Mouse (Mus musculus) embryonic facial prominence, embryonic 10.5 days (tissue): Measurements from ENCODE around the gene Cul9. TPM values are rescaled to one million over a fixed set of nuclear protein-coding genes. Genes with fewer than 3 reads are reported as not detected.

Source experiments
- DNase-seq: peaks from one replicate; pipeline ENCODE4 v3.0.0-alpha.2; 2017; ENCODE audit warnings: low spot score
- H3K27ac ChIP-seq: fragments of 300-500 bp; sonication (generic); replicated peaks from 2 replicates; pipeline ENCODE4 v1.5.1; 2016; ENCODE audit warnings: mild to moderate bottlenecking
- H3K27me3 ChIP-seq: fragments of 300-500 bp; sonication (generic); replicated peaks from 2 replicates; pipeline ENCODE4 v1.6.1; 2016; ENCODE audit warnings: low read depth, mild to moderate bottlenecking; ENCODE audit not compliant: poor library complexity, severe bottlenecking
- H3K36me3 ChIP-seq: fragments of 300-500 bp; sonication (generic); replicated peaks from 2 replicates; pipeline ENCODE4 v1.6.1; 2016; ENCODE audit warnings: mild to moderate bottlenecking, moderate library complexity
- H3K4me1 ChIP-seq: fragments of 300-500 bp; sonication (generic); 2 replicates; pipeline ENCODE4 v1.6.1; 2016
- H3K4me3 ChIP-seq: fragments of 300-500 bp; sonication (generic); 2 replicates; pipeline ENCODE4 v1.5.1; 2016; ENCODE audit warnings: mild to moderate bottlenecking, moderate library complexity
- H3K9me3 ChIP-seq: fragments of 300-500 bp; sonication (generic); 2 replicates; pipeline ENCODE4 v1.6.1; 2016; ENCODE audit warnings: mild to moderate bottlenecking
- WGBS: fragments of 180-500 bp; shearing (Covaris S2); methylation state at CpG from one replicate; pipeline ENCODE4 v1.1.7; 2016; 5-methylcytosine and 5-hydroxymethylcytosine counted together
- microRNA-seq: library from miRNA; unstranded; fragments of <30 nt; microRNA quantifications from one replicate; pipeline ENCODE4, GENCODE M21; 2017
- polyA plus RNA-seq: library from polyadenylated mRNA; unstranded; fragments of >200 nt; fragmentation: Nextera tagmentation; extraction: Ambion mirVana; gene quantifications from 2 replicates; pipeline ENCODE4 v1.2.1, GENCODE M21; 2016

Cul9 gene
- polyA plus RNA-seq, 1 experiment from 2014 or later = 6.1 TPM

DNA sequence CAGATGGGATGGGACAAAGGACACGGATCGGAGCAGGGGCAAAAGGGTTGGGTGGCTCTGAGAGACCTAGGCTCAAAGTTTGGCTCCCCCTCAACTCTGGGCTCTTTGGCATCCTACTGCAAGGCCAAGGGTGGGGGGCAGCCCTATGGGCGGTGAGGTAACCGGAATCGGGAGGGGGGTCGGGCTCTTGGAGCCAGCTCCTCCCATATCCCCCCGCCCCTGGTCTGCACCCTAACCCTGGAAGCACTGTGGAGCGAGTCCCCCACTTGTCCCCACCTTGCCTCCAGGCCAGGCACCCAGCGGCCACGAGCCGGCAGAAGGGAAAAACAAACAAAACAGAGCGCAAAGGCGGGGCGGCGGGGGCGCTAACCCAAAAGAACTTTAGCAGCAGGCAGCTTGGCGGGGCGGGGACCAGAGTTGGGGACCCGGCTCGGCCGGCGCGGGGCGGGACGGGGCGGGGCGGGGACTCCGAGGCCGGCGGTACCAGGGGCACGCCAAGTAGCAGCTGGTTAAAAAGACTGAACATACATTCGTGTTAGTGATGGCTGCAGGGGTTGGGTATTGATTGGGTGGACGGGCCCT is 91.0 kb downstream of the Cul9 start:
- peak overlapping the region; percentile 62; the same call in 1 of the 2 replicates for H3K27ac ChIP-seq
- H3K27me3 ChIP-seq = peaks cover 94% of the 10 kb centered on the region
- peak overlapping the region; percentile 61 for H3K4me3 ChIP-seq
- H3K36me3 ChIP-seq = no peaks in the 10 kb centered on the region
- no peaks in the 10 kb centered on the region for H3K9me3 ChIP-seq
- H3K4me1 ChIP-seq = peaks cover 54% of the 10 kb centered on the region
- DNase-seq = peak; percentile 66
- 1% methylated on average over 33 of the region's 33 CpGs for WGBS

DNA sequence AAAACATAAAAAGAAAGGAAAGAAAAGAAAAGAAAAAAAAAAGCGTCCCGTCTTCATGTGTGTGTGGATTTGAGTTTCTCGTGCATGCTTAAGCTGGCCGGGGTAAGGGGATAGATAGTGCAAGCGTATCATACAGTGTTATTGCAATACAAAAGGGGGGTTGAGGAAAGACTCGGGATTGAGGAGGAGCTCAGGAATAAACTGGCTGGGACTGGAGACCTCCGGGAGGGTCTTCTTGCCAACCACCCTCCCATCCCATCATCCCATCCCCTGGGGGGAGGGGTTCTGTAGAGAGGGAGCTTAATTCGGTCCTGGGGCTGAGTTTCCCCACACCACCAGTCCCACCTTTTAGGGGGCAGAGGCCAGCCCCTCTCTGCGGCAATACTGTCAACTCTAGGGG is 91.6 kb downstream of the Cul9 start:
- Histone ChIP-seq H3K27me3 (peaks cover 87% of the 10 kb centered on the region), H3K27ac (peak overlapping the region; percentile 62; the same call in 1 of the 2 replicates), H3K9me3 (no peaks in the 10 kb centered on the region), H3K4me1 (peaks cover 52% of the 10 kb centered on the region), H3K4me3 (peak overlapping the region; percentile 61), H3K36me3 (no peaks in the 10 kb centered on the region)
- DNase-seq = peak; percentile 37
- WGBS = 3% methylated on average over 9 of the region's 9 CpGs

DNA sequence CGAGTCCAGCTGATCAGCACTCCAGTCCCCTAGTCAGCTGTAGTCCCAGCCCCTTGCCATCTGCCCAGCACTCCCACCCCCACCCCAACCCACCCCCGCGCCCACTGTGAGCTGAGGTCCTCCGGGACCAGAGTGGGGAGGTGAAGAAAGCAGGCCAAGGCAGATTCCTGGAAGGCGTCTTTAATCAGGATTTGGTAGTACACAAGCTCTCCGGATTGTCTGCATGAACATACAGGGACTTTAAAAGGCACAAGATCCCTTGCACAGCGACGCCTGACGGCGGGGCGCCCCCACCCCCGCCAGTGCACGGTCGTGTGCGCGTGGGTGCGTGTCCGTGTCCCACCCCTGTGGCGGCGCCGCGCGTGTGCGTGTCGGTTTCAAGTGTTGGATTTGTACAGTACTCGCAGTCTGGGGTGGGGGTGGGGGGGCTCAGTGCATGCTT is 92.2 kb downstream of the Cul9 start:
- Histone ChIP-seq H3K36me3 (no peaks in the 10 kb centered on the region), H3K9me3 (no peaks in the 10 kb centered on the region), H3K27ac (peak overlapping the region; percentile 35; the same call in 1 of the 2 replicates), H3K27me3 (peaks cover 82% of the 10 kb centered on the region), H3K4me3 (peak overlapping the region; percentile 61), H3K4me1 (peaks cover 52% of the 10 kb centered on the region)
- peak; percentile 37 for DNase-seq
- 2% methylated on average over 26 of the region's 26 CpGs for WGBS

DNA sequence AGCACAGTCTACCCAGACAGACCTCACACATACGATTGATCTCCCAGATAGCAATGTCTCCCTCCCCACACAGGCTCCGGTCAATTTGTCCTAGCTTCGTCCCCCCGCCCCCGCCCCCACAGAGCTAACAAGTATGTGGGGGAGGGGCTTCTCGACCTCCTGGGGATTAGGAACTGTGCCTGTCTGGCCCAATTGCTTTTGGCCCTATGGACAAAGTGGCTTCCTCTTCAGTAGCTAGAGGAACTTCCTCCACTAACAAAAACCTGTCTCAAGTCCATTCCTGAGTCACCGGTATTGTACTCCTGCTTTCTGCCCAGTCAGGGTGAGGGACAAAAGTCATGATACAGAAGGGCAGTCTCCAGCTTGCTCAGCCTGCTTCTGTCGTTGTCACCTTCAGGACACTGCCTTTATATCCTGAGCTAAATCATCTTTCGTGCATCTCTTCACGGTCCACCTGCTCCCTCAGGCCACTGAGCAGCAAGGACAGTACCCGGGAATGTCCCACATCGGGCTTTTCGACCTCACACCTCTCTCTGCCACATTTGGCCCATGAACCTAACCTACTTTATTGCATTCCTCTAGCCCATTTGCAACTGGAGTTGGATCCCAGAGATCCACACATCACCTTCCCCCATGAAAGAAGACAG is 92.8 kb downstream of the Cul9 start:
- no peaks in the 10 kb centered on the region for H3K9me3 ChIP-seq
- H3K27ac ChIP-seq = 0 out of 2 replicates have a peak overlapping the region, but pooled peaks have one; percentile 35
- WGBS = 5% methylated on average over 13 of the region's 13 CpGs
- no peak for DNase-seq
- H3K4me1 ChIP-seq = peaks cover 47% of the 10 kb centered on the region
- peaks cover 76% of the 10 kb centered on the region for H3K27me3 ChIP-seq
- H3K4me3 ChIP-seq = peak overlapping the region; percentile 61
- no peaks in the 10 kb centered on the region for H3K36me3 ChIP-seq

DNA sequence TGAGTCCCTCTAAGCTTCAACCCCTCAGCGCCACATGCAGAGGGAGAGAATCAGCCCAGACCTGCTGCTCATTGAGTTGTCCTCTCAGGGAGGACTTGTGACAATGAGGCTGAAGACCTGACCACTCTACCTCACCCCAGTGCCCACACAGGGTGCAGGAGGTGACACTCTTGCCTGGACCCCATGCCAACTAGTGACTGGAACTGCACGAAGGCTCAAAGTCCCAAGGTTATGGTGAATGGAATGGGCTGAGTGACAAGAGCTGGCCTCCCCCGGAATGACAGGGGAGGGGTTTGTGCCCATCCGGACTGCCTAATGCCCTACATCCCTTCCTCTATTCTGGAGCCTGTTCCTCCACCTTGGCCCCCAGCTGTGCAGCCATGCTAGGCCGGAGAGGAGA is 93.5 kb downstream of the Cul9 start:
- Histone ChIP-seq H3K9me3 (no peaks in the 10 kb centered on the region), H3K36me3 (no peaks in the 10 kb centered on the region), H3K27me3 (peaks cover 76% of the 10 kb centered on the region), H3K27ac (no peak overlapping the region), H3K4me3 (no peak overlapping the region), H3K4me1 (peaks cover 45% of the 10 kb centered on the region)
- DNase-seq = no peak
- WGBS = 26% methylated on average over 5 of the region's 5 CpGs

Small RNA genes lying within 50 kb of the gene (microRNA-seq; reads per million reads assigned to microRNA genes)
- gene Mir6976 = not detected

Other genes starting within 250 kb of the Cul9 start
- gene Dlk2, start 249.0 kb downstream of the Cul9 start, polyA plus RNA-seq = 1.5 and 2.0 TPM in 2 replicates
- gene Abcc10, start 218.0 kb downstream of the Cul9 start, polyA plus RNA-seq = 6.3 and 6.6 TPM in 2 replicates
- 10.5 and 12.6 TPM in 2 replicates for gene Zfp318, start 162.7 kb downstream of the Cul9 start, polyA plus RNA-seq
- 0.77 TPM in 1 of 2 replicates, not detected in the other for gene Crip3, start 117.5 kb downstream of the Cul9 start, polyA plus RNA-seq
- gene Slc22a7, start 107.9 kb downstream of the Cul9 start, polyA plus RNA-seq = not detected in 2 replicates
- 0.67 and 0.80 TPM in 2 replicates for gene Ttbk1, start 58.7 kb downstream of the Cul9 start, polyA plus RNA-seq
- gene Dnph1, start 49.7 kb downstream of the Cul9 start, polyA plus RNA-seq = 79.9 and 81.6 TPM in 2 replicates
- gene Srf, start 9.8 kb upstream of the Cul9 start, polyA plus RNA-seq = 5.6 and 7.0 TPM in 2 replicates
- 92.5 and 95.1 TPM in 2 replicates for gene Ptk7, start 83.1 kb upstream of the Cul9 start, polyA plus RNA-seq
- 29.0 and 32.0 TPM in 2 replicates for gene Klc4, start 99.6 kb upstream of the Cul9 start, polyA plus RNA-seq
- 124 and 142 TPM in 2 replicates for gene Mrpl2, start 99.8 kb upstream of the Cul9 start, polyA plus RNA-seq
- 44.3 and 46.9 TPM in 2 replicates for gene Cul7, start 103.9 kb upstream of the Cul9 start, polyA plus RNA-seq
- 61.4 and 68.9 TPM in 2 replicates for gene Rrp36, start 128.0 kb upstream of the Cul9 start, polyA plus RNA-seq
- gene Mea1, start 132.4 kb upstream of the Cul9 start, polyA plus RNA-seq = 148 and 156 TPM in 2 replicates
- 148 and 151 TPM in 2 replicates for gene Klhdc3, start 134.5 kb upstream of the Cul9 start, polyA plus RNA-seq
- 142 and 149 TPM in 2 replicates for gene Ppp2r5d, start 158.7 kb upstream of the Cul9 start, polyA plus RNA-seq
- gene Pex6, start 165.1 kb upstream of the Cul9 start, polyA plus RNA-seq = 22.3 and 22.9 TPM in 2 replicates
- gene Gnmt, start 182.8 kb upstream of the Cul9 start, polyA plus RNA-seq = 0.51 and 0.57 TPM in 2 replicates
- 65.8 and 68.2 TPM in 2 replicates for gene Cnpy3, start 205.8 kb upstream of the Cul9 start, polyA plus RNA-seq
- gene Ptcra, start 217.3 kb upstream of the Cul9 start, polyA plus RNA-seq = 0.62 and 1.6 TPM in 2 replicates
- 44.8 TPM in 2 replicates for gene 2310039H08Rik, start 226.2 kb upstream of the Cul9 start, polyA plus RNA-seq
- gene Rpl7l1, start 236.3 kb upstream of the Cul9 start, polyA plus RNA-seq = 222 and 236 TPM in 2 replicates